Mouse (Mus musculus) hindbrain, embryonic 10.5 days (tissue): ENCODE results near the gene Cdc14a. TPM values are rescaled to one million over a fixed set of nuclear protein-coding genes. Genes with fewer than 3 reads are reported as not detected.

Source experiments
- DNase-seq: peaks from one replicate; pipeline ENCODE4 v3.0.0-alpha.2; 2017; ENCODE audit warnings: low spot score
- H3K27ac ChIP-seq: fragments of 300-500 bp; sonication (generic); 2 replicates; pipeline ENCODE4 v1.5.1; 2016; ENCODE audit warnings: mild to moderate bottlenecking, moderate library complexity
- H3K27me3 ChIP-seq: fragments of 300-500 bp; sonication (generic); 2 replicates; pipeline ENCODE4 v1.6.1; 2016; ENCODE audit warnings: mild to moderate bottlenecking; ENCODE audit not compliant: poor library complexity, insufficient read depth, severe bottlenecking
- H3K36me3 ChIP-seq: fragments of 300-500 bp; sonication (generic); 2 replicates; pipeline ENCODE4 v1.6.1; 2016; ENCODE audit warnings: mild to moderate bottlenecking, moderate library complexity
- H3K4me1 ChIP-seq: fragments of 300-500 bp; sonication (generic); replicated peaks from 2 replicates; pipeline ENCODE4 v1.6.1; 2016; ENCODE audit warnings: mild to moderate bottlenecking
- H3K4me3 ChIP-seq: fragments of 300-500 bp; sonication (generic); 2 replicates; pipeline ENCODE4 v1.5.1; 2016; ENCODE audit warnings: mild to moderate bottlenecking, moderate library complexity
- H3K9me3 ChIP-seq: fragments of 300-500 bp; sonication (generic); 2 replicates; pipeline ENCODE4 v1.6.1; 2016; ENCODE audit warnings: mild to moderate bottlenecking, moderate library complexity
- WGBS: fragments of 180-500 bp; shearing (Covaris S2); methylation state at CpG from one replicate; pipeline ENCODE4 v1.1.7; 2016; 5-methylcytosine and 5-hydroxymethylcytosine counted together
- polyA plus RNA-seq: library from polyadenylated mRNA; unstranded; fragments of >200 nt; fragmentation: Nextera tagmentation; extraction: Ambion mirVana; gene quantifications from 2 replicates; pipeline ENCODE4 v1.2.1, GENCODE M21; 2016

Gene Cdc14a
- polyA plus RNA-seq, 1 experiment from 2014 or later = 14.4 TPM

DNA sequence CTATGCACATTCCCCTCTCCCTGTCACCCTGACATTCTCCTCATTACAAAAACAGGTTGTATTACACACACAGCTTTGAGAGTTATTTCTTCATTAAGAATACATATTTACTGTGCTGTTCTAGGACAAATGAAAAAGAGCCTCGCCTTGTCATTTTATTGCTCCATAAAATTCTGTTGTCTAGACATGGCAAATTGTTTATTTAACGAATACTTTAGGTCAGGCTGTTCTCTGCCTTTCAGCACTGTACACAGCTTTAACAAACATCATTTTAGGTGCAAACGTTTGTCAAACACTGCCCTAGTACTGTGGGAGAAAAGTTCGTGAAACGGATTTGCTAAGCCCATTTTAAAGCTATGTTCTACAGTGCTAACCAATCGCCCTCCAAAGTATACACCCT is 122.1 kb downstream of the Cdc14a start:
- no peak overlapping the region for H3K4me3 ChIP-seq
- H3K36me3 ChIP-seq = peaks cover 67% of the 10 kb centered on the region
- no peaks in the 10 kb centered on the region for H3K27me3 ChIP-seq
- WGBS = 89% methylated on average over 6 of the region's 6 CpGs
- H3K27ac ChIP-seq = no peak overlapping the region
- H3K9me3 ChIP-seq = no peaks in the 10 kb centered on the region
- no peaks in the 10 kb centered on the region for H3K4me1 ChIP-seq
- no peak for DNase-seq

DNA sequence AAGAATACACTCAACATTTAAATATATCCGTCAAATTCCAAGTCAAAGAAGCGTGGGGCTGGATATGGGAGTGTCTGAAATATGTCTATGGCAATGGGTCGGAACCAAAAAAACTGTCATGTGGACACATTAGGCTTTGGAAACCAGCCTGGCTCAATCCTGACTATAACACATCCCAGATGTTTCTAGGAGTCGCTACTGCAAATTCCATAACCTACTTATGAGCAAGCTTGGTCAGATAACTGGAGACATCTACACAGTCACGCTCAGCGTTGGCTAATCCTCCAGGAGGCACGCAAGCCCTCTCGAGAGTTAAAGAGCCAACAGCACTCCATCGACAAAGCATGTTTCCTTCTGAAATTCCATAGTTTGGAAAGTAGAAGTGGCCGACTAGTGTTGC is 125.1 kb downstream of the Cdc14a start:
- peaks cover 65% of the 10 kb centered on the region for H3K36me3 ChIP-seq
- no peaks in the 10 kb centered on the region for H3K9me3 ChIP-seq
- DNase-seq = no peak
- H3K27ac ChIP-seq = no peak overlapping the region
- no peak overlapping the region for H3K4me3 ChIP-seq
- no peaks in the 10 kb centered on the region for H3K4me1 ChIP-seq
- WGBS = 92% methylated on average over 10 of the region's 10 CpGs
- H3K27me3 ChIP-seq = no peaks in the 10 kb centered on the region

DNA sequence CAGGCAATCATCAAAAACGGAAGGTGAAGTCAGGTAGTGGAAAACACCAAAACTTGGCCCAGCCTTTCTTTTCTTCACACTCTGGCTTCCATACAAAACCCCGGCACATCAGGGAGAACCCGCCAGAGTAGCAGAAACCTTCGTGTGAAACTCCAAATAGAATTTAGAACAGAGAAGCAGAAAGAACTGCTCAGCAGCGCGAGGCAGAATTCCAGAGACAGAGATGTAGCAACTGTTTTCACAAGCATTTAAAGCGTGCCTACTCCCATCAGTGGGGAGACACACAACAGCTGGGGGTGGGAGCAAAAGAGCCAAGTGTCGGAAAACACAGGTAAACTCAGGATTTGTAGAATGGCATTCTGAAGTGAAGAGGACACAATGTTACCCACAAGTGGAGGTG is 125.8 kb downstream of the Cdc14a start:
- Histone ChIP-seq H3K27ac (no peak overlapping the region), H3K27me3 (no peaks in the 10 kb centered on the region), H3K9me3 (no peaks in the 10 kb centered on the region), H3K4me3 (no peak overlapping the region), H3K36me3 (peaks cover 65% of the 10 kb centered on the region), H3K4me1 (no peaks in the 10 kb centered on the region)
- 90% methylated on average over 8 of the region's 8 CpGs for WGBS
- no peak for DNase-seq

DNA sequence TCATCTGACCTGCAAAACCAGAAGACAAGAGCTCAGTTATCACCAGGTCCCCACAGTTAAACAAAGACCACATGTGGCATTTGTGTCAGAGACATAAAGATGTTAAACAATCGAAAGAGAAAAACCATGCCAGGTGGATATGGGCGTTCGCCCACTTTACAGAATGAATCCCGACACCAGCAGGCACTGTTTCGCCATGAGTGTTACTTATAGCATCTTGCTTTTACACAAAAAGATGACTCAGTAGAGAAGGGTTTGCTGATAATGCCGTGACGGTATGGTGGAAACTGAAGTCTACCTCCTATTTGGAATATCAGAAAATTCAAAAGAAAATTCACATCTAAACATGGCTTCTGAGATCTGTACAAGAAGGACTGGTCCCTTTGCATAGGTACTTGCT is 126.7 kb downstream of the Cdc14a start:
- peaks cover 67% of the 10 kb centered on the region for H3K36me3 ChIP-seq

DNA sequence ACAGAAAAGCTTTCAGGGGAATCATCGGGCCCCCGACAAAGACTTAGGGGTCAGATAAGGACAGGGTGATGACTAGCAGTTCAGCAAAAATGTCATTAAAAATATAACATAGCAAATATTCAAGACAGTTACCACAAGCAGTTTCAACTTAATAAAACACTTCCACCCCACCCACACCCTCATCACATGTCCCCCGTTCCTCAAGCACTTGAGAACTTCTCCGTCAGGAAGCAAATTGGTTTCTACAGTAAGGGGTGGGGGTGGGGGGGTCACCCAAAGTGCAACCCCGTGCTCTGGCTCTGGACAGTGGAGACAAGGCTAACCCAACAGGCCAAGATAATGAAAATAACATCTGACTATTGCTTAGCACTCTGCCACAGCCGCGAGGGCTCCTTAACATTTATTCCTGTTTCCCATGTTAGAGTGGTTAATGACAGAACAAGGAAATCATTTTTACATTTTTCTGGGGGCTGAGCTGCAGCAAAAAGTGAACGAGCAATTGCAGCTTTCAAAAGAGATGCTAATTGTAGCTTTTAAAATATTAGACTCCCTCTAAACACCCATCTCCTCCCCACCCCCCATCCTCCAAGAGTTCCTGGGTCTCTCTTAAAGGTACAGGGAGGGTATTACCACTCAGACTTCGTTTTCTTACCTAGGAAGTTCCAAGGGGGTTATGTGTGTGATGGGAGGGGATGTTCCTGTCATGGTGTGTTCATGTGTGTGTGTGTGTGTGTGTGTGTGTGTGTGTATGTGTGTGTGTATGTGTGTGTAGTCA is 133.6 kb downstream of the Cdc14a start:
- Histone ChIP-seq H3K4me3 (no peak overlapping the region), H3K27ac (no peak overlapping the region), H3K9me3 (no peaks in the 10 kb centered on the region), H3K4me1 (no peaks in the 10 kb centered on the region), H3K36me3 (peaks cover 72% of the 10 kb centered on the region), H3K27me3 (no peaks in the 10 kb centered on the region)
- 90% methylated on average over 9 of the region's 9 CpGs for WGBS
- DNase-seq = no peak

More for the DNA sequence above, 126.7 kb downstream of the Cdc14a start:
- WGBS = 95% methylated on average over 7 of the region's 7 CpGs
- no peak for DNase-seq
- Histone ChIP-seq H3K4me3 (no peak overlapping the region), H3K27ac (no peak overlapping the region), H3K9me3 (no peaks in the 10 kb centered on the region), H3K27me3 (no peaks in the 10 kb centered on the region), H3K4me1 (no peaks in the 10 kb centered on the region)

DNA sequence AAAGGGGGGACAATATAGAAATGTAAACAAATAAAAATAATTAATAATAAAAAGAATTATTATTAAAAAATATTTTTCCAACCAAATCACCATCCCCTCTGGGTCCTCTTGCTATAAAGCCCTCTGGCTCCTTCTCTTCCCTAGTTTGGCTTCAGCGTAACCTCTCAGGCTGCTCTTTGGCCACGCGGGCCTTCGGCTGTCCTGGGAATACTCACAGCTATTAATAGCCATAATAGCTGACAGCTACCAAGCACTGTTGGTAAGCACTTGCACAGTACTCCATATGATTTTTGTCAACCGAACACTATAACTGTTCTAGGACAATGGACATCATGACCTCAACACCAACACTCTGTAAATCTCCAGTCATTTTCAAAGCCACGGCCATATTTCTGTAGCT is 135.0 kb downstream of the Cdc14a start:
- H3K27ac ChIP-seq = no peak overlapping the region
- H3K36me3 ChIP-seq = peaks cover 63% of the 10 kb centered on the region
- DNase-seq = no peak
- H3K27me3 ChIP-seq = no peaks in the 10 kb centered on the region
- no peak overlapping the region for H3K4me3 ChIP-seq
- no peaks in the 10 kb centered on the region for H3K9me3 ChIP-seq
- WGBS = 91% methylated on average over 6 of the region's 6 CpGs
- peaks cover 6% of the 10 kb centered on the region; the same call in 1 of the 2 replicates for H3K4me1 ChIP-seq

DNA sequence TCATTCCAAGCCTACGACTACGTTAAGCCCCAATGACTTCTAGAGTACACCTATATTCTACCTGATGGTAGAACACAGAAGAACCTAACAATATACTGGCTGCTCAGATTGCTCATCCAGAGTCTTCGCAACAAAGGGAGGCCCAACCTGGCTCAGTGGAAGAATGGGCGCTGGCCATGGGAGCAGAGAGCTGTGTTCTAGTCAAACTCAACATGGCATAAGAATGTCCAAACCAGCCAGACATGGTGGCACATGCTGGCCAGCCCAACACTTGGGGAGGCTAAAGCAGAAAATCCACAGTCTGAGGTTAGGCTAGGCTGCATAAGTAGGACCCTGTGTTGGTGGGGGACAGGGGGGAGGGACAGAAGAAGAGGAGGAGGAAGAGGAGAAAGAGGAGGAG is 139.1 kb downstream of the Cdc14a start:
- Histone ChIP-seq H3K4me1 (peaks cover 6% of the 10 kb centered on the region; the same call in 1 of the 2 replicates), H3K4me3 (no peak overlapping the region), H3K27ac (no peak overlapping the region), H3K36me3 (peaks cover 35% of the 10 kb centered on the region), H3K9me3 (no peaks in the 10 kb centered on the region), H3K27me3 (no peaks in the 10 kb centered on the region)
- 92% methylated on average over 4 of the region's 4 CpGs for WGBS
- no peak for DNase-seq

DNA sequence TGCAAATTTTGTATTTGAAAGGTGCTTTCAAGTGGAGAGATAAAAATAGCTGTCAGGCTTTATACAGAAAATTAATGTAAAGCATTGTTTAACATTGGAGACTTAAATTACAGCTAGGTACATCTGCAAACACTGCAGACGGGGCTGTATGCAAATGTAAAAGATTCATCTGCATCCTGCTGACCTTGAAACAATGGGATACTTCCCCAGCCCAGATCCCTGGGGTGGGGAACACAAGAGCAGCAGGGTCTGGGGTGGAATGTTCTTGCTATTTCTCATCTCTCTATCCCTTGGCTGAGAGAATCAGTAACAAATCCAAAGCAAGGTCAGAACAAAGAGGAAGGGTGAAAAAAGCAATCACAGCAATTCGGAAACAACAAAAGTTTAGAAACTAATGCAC is 139.8 kb downstream of the Cdc14a start:
- H3K4me3 ChIP-seq = no peak overlapping the region
- H3K4me1 ChIP-seq = peaks cover 6% of the 10 kb centered on the region; the same call in 1 of the 2 replicates
- H3K36me3 ChIP-seq = peaks cover 31% of the 10 kb centered on the region
- H3K27ac ChIP-seq = no peak overlapping the region
- no peaks in the 10 kb centered on the region for H3K27me3 ChIP-seq
- DNase-seq = no peak
- 41% methylated on average over 2 of the region's 2 CpGs for WGBS
- H3K9me3 ChIP-seq = no peaks in the 10 kb centered on the region

DNA sequence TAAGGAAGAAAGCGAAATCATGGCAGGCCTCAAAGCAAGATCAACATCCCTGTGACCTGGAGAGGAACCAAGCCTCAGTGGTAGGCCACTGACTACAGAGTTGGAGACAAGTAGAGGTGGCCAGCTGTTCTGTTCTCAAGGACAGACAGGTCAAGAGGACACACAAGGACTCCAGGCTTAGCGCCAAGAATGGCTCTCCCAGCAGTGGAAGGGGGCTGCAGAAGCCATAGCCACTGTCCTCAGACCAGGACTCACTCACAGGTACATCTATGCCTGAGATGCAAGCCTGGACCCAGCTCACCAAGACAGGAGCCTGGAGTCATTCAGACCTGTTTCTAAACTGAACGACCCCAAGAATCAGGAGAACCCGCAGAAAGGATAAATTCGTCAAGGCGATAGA is 142.2 kb downstream of the Cdc14a start:
- Histone ChIP-seq H3K4me3 (no peak overlapping the region), H3K4me1 (peaks cover 6% of the 10 kb centered on the region; the same call in 1 of the 2 replicates), H3K36me3 (peaks cover 35% of the 10 kb centered on the region), H3K27me3 (no peaks in the 10 kb centered on the region), H3K27ac (no peak overlapping the region), H3K9me3 (no peaks in the 10 kb centered on the region)
- DNase-seq = no peak
- 96% methylated on average over 6 of the region's 6 CpGs for WGBS

DNA sequence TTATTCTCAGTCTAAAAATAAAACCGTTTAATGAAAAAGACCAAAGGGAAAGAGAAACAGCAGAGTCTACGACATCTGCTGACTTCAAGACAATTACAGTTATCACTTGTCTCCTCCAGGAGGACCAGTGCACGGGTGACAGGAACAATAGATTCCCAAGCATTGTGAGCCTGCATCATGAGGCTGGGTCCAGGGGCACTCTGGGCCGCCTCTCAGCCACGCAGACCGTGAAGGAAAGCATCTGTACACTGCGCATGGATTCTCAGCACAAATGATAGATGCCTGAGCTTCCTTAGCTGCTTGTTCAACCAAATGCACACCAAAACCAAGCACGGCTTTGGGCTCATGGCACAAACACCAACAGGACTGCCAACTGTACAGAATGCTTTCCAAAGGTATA is 146.7 kb downstream of the Cdc14a start:
- WGBS = 77% methylated on average over 8 of the region's 8 CpGs
- H3K9me3 ChIP-seq = no peaks in the 10 kb centered on the region
- H3K36me3 ChIP-seq = peaks cover 27% of the 10 kb centered on the region
- H3K4me1 ChIP-seq = no peaks in the 10 kb centered on the region
- no peak overlapping the region for H3K27ac ChIP-seq
- H3K4me3 ChIP-seq = no peak overlapping the region
- DNase-seq = no peak
- no peaks in the 10 kb centered on the region for H3K27me3 ChIP-seq

DNA sequence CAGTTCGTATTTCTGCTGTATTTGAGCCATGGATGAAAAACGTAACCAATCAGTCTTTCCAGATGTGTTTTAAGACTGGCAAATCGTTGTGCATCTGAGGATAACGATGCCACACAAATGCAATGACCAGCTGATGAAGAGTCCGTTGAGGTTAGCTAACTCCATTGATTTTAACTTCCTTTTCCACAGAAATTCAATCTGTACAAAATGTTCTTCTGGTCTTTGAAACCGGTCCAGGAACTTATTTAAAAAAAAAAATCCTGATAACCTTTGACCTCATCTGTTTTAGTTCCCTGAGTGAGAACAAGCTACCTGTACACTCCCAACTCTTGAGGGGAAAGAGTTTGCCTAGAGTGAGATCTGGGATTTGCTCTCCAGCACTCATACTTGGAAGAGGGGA is 152.2 kb downstream of the Cdc14a start:
- 90% methylated on average over 6 of the region's 6 CpGs for WGBS
- no peak for DNase-seq
- no peaks in the 10 kb centered on the region for H3K4me1 ChIP-seq
- 0 out of 2 replicates have a peak, but pooled peaks cover 2% of the 10 kb centered on the region for H3K36me3 ChIP-seq
- H3K9me3 ChIP-seq = no peaks in the 10 kb centered on the region
- no peak overlapping the region for H3K27ac ChIP-seq
- H3K27me3 ChIP-seq = no peaks in the 10 kb centered on the region
- no peak overlapping the region for H3K4me3 ChIP-seq

DNA sequence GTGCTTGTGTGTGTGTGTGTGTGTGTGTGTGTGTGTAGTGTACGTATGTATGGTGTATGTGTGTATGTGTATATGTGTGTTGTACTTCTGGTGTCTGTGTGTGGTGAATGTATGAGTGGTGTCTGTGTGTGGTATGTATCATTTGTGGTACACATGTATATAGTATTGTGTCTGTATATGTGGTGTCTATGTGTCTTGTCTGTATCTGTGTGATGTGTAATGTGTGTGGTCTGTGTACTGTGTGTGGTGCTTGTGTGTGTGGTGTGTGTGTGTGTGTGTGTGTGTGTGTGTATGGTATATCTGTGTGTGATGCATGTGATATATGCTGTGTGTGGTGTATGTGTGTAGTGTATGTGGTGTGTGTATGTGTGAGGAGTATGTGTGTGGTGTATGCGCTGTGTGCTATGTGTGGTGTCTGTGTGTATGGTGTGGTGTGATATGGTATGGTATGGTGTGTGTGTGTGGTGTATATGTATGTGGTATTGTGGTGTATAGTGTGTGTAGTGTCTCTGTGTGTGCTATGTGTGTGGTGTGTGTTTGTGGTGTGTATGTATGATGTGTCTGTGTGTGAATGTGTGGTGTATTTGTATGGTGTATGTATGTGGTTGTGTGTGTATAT is 156.7 kb downstream of the Cdc14a start:
- WGBS = 88% methylated on average over 2 of the region's 2 CpGs
- H3K27ac ChIP-seq = no peak overlapping the region
- no peaks in the 10 kb centered on the region for H3K4me1 ChIP-seq
- H3K27me3 ChIP-seq = no peaks in the 10 kb centered on the region
- no peak overlapping the region for H3K4me3 ChIP-seq
- H3K36me3 ChIP-seq = no peaks in the 10 kb centered on the region
- H3K9me3 ChIP-seq = no peaks in the 10 kb centered on the region
- DNase-seq = no peak

DNA sequence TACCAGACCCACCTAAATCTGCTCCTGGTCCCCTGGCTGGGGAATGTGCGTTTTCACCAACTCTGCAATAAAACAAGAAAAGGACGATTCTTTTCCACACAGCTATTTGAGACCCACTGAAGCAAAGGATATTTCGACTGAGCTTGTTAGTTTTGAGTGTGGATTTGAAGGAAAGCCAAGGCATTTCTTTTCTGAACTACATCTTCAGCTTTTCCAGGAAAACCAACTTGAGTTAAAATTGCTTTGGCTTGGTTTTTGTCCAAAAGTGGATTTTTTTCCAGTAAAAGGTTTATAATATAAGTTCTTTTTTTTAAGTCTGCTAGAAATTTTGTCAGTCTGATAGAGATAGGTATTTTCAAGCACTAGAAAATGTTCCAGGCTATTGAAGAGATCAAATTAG is 157.5 kb downstream of the Cdc14a start:
- no peaks in the 10 kb centered on the region for H3K4me1 ChIP-seq
- H3K27me3 ChIP-seq = no peaks in the 10 kb centered on the region
- no peak for DNase-seq
- WGBS = 89% methylated on average over 3 of the region's 3 CpGs
- no peaks in the 10 kb centered on the region for H3K36me3 ChIP-seq
- H3K27ac ChIP-seq = no peak overlapping the region
- no peak overlapping the region for H3K4me3 ChIP-seq
- H3K9me3 ChIP-seq = no peaks in the 10 kb centered on the region
